Mouse (Mus musculus) R1 (cell line): ENCODE results near the gene Trmt2a.
"Not testable (repeated sequence)": the region's sequence is repeated elsewhere in the genome, so short reads cannot be mapped to it uniquely, and the experiment has no call there.

ENCODE experiments used
- DNase-seq: peaks from one replicate; pipeline ENCODE4 v3.0.0-alpha.2; 2018; ENCODE audit warnings: low read depth, low spot score

Gene Trmt2a

DNA sequence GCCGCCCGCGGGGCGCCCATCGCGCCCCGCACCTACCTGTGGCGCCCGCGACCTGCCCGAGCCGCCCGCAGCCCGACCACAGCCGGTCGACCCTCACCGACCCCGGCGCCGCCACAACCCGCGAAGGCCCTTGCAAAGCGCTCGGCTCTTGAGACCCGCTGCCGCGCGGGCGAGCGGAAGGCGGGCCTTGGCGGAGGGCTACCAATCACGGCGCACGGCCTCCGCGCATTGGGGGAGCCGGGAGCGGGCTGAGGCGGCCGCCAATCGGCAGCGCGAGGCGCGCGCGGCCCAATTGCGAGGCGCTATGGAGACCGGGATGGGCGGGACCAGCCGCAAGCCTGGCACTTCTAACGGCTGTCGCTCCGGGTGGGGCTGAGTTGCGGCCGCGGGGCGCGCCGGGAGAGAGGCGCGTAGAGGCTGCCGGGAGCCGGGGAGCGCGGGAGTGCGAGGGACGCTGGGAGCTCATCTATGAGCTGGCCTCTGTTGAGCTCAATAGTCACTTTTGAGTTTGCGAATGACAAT lies 40.6 kb downstream of the Trmt2a start, which contains the start of gene Dgcr8:
Gene Dgcr8, minus strand, starts transcription at position 180 of the 522 bp plus-strand sequence.
- DNase-seq = peak; percentile 97

DNA sequence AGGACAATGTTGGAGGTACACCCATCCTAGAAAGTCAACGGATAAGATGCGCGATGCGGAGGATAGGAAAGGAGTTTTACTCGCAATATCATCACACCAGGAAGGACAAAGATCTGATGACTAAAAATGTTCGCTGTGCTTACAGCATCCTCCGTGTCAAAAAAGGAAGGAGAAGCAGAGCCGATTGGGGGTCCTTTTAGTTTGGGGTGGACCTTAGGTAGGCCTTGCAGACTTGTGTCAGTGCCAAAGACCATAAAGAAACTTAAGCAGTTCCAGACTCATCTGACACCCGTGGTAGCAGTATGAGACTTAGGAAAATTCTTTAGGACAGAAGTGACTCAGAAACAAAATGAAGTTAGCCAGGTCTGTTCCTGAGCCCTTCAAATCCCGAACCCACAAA lies 41.1 kb downstream of the Trmt2a start:
- DNase-seq = not testable (repeated sequence)
